Mouse (Mus musculus) cerebellum, adult 2 months (tissue): ENCODE results near the gene Frmpd4. TPM values are rescaled to one million over a fixed set of nuclear protein-coding genes. Genes with fewer than 3 reads are reported as not detected.

Experiments
- DNase-seq, 2 experiments: peaks; one replicate each; pipeline ENCODE4 v3.0.0; 2021
- H3K27ac ChIP-seq: fragments of 200-500 bp; 2 replicates; pipeline ENCODE4 v1.5.1; 2012; ENCODE audit warnings: low read length, control low read depth, inconsistent platforms; ENCODE audit not compliant: insufficient read depth
- H3K27me3 ChIP-seq: fragments of 200-500 bp; 2 replicates; pipeline ENCODE4 v1.6.1; 2012; ENCODE audit warnings: inconsistent platforms, mild to moderate bottlenecking, low read length, moderate library complexity; ENCODE audit not compliant: control insufficient read depth, insufficient read depth
- H3K4me1 ChIP-seq: fragments of 200-500 bp; 2 replicates; pipeline ENCODE4 v1.6.1; 2011; ENCODE audit warnings: low read length; ENCODE audit not compliant: control insufficient read depth, insufficient read depth
- H3K4me3 ChIP-seq: fragments of 200-500 bp; replicated peaks from 2 replicates; pipeline ENCODE3; 2011; ENCODE audit warnings: mild to moderate bottlenecking, low read depth, low read length, control low read depth; ENCODE audit not compliant: insufficient read depth
- CTCF ChIP-seq: fragments of 200-500 bp; IDR thresholded peaks from 2 replicates; pipeline ENCODE4 v1.5.1; 2011; ENCODE audit warnings: low read depth, mild to moderate bottlenecking, control low read depth, low read length, moderate library complexity, borderline replicate concordance; ENCODE audit not compliant: insufficient read depth
- POLR2A ChIP-seq: fragments of 200-500 bp; IDR thresholded peaks from 2 replicates; pipeline ENCODE4 v1.6.1; 2011; ENCODE audit warnings: low read length, control low read depth, borderline replicate concordance; ENCODE audit not compliant: insufficient read depth
- WGBS: fragments of 180-500 bp; shearing (Covaris S2); methylation state at CpG from one replicate; pipeline ENCODE4 v1.1.7; 2018; 5-methylcytosine and 5-hydroxymethylcytosine counted together
- polyA plus RNA-seq: library from polyadenylated mRNA; depleted of rRNA; stranded (reverse); fragments of >200 nt; gene quantifications from 2 replicates; pipeline ENCODE4 v1.2.3, GENCODE M21; 2012

The Frmpd4 gene
- polyA plus RNA-seq, 1 experiment, result 14.2 TPM

DNA sequence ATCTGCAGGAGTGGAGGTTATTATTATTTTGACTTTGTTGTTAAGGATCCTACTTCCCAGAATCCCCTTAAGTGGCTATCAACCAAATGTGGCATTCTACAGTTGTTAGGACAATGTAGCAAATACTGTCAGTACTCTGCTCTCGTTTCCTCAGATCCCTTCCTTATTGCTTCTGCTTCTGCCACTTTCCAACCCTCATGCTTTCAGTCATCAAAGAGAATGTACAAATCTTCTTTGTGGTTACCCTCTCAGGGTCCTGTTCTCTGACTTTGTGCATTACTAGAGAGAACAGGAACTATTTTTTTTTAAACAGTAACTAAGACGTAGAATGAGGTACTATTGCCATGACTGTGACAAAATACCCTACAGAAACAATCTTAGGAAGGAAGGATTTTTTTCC is 788.3 kb downstream of the Frmpd4 start:
- no peak overlapping the region for H3K4me3 ChIP-seq
- no peaks in the 10 kb centered on the region for H3K27me3 ChIP-seq
- H3K27ac ChIP-seq, result no peak overlapping the region
- 91% methylated on average over 2 of the region's 2 CpGs for WGBS
- no peaks in the 10 kb centered on the region for H3K4me1 ChIP-seq
- TF ChIP-seq CTCF, result no peak
- no peak for TF ChIP-seq POLR2A
- DNase-seq, result no peak

DNA sequence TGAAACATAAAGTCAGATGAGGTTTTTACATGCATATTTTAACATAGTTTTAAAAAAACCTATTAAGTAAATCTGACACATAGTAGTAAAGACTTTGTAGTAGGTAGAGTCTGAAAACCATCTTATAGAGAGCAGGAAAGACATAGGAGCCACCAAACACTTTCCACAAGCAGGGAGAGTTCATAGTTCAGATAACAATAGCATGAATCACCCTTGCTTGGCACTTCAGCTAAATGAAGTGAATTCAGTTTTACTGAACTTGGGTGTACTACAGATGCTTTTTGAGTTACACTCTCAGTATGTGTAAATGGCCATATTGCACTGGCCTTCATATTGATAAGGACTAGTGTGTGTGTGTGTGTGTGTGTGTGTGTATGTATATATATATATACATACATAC is 793.5 kb downstream of the Frmpd4 start:
- Histone ChIP-seq H3K27me3 (no peaks in the 10 kb centered on the region), H3K4me3 (no peak overlapping the region), H3K4me1 (no peaks in the 10 kb centered on the region), H3K27ac (no peak overlapping the region)
- no peak for DNase-seq
- TF ChIP-seq POLR2A, result no peak

DNA sequence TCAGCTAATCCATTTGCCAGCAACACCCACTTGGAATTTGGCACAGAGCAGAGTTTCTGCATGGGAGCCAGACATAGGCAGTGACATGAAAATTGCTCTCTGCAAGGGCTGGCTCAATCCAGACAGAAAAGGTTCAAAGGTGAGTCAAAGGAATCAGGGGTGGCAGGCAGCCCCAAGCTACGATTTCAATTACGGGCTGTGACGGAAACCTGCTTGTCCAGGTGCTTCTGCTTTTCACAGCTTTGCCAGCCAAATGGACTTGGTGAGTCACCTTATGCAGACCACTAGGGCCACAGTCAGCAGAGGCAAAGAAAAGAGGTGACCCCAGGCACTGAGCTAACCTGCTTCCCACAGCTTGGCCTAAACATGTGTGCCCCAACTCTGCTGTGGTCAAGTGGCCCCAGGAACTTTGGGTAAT is 857.5 kb downstream of the Frmpd4 start:
- Histone ChIP-seq H3K4me1 (no peaks in the 10 kb centered on the region), H3K27ac (no peak overlapping the region), H3K4me3 (no peak overlapping the region), H3K27me3 (no peaks in the 10 kb centered on the region)
- peak; percentile 20 to 32 for DNase-seq
- 14% methylated on average over 3 of the region's 3 CpGs for WGBS
- TF ChIP-seq CTCF (no peak), POLR2A (no peak)

DNA sequence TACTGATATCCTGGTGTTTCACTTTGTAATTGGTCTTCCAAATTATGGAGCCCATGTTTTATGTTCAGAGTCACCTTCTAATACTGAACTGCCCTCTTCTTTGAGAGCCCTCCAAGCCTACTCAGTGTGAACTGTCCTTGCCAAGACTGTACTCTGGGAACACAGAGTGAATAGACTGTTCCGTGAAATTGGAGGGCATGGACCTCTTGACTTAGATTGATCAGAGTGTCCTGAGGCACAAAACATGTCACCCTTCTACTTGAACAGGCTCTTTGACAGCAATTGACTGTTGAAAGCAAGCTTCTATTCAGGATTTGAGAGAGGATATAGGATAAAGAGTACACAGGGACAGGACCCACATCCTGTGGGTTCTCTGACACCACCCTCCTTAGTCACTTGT is 857.9 kb downstream of the Frmpd4 start:
- DNase-seq, result peak in 1 of 2 experiments; percentile 1
- Histone ChIP-seq H3K27ac (no peak overlapping the region), H3K4me1 (no peaks in the 10 kb centered on the region), H3K27me3 (no peaks in the 10 kb centered on the region), H3K4me3 (no peak overlapping the region)
- WGBS, result 42% methylated on average over 1 of the region's 1 CpGs
- no peak for TF ChIP-seq CTCF
- TF ChIP-seq POLR2A, result no peak

DNA sequence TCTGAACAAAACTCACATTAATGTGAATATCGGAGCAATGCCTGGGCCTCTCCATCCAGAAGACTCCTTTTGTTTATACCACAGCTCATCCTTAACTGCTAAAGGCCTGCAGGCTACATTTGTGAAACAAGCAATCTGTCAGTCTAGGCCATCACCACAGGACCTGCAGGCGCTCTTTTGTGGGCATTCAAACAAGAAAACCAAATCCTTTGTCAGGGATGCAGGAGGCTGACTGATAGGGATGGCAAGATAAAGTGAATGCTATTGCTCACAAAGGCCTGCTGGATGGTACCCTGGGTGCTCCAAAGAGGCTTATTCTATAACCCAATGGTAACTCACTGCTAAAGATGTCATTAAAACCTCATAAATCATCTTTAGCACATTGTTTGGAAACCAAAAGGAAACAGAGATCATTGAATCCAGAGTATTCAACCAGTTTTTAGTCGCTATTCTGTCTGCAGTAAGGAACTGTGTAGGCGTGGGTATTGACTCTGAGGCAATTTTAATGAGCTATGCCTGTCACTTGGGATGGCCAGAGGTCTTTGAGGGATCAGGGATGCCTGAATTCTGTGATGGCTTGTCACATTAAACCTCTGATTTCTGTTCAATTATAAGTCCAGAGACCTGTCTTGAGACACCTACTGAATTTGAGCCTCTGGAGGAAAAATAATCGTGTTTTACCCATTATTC is 922.1 kb downstream of the Frmpd4 start:
- H3K4me3 ChIP-seq, result no peak overlapping the region
- no peaks in the 10 kb centered on the region for H3K4me1 ChIP-seq
- peak in 1 of 2 experiments; percentile 0 for DNase-seq
- no peak for TF ChIP-seq POLR2A
- no peak for TF ChIP-seq CTCF
- no peaks in the 10 kb centered on the region for H3K27me3 ChIP-seq
- H3K27ac ChIP-seq, result no peak overlapping the region
- WGBS, result 38% methylated on average over 5 of the region's 5 CpGs

DNA sequence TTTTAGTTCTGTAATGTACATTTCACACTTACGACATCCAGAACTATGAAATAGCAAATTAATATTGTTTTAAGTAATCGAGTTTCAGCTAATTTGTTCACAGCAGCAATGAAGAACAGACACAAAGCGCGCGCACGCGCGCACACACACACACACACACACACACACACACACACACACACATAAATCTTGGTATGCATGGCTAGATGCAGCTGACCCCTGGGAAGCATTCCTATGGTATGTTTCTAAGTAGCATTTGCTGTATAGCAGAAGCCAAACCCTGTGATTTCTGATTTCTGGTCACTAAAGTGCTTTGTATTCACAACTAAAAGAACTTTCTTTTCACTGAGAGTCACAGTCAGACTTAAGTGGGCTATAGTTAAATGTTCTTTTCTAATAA is 922.8 kb downstream of the Frmpd4 start:
- DNase-seq, result no peak
- 74% methylated on average over 8 of the region's 8 CpGs for WGBS
- TF ChIP-seq POLR2A, result no peak
- no peak for TF ChIP-seq CTCF
- Histone ChIP-seq H3K27me3 (no peaks in the 10 kb centered on the region), H3K4me3 (no peak overlapping the region), H3K27ac (no peak overlapping the region), H3K4me1 (no peaks in the 10 kb centered on the region)

DNA sequence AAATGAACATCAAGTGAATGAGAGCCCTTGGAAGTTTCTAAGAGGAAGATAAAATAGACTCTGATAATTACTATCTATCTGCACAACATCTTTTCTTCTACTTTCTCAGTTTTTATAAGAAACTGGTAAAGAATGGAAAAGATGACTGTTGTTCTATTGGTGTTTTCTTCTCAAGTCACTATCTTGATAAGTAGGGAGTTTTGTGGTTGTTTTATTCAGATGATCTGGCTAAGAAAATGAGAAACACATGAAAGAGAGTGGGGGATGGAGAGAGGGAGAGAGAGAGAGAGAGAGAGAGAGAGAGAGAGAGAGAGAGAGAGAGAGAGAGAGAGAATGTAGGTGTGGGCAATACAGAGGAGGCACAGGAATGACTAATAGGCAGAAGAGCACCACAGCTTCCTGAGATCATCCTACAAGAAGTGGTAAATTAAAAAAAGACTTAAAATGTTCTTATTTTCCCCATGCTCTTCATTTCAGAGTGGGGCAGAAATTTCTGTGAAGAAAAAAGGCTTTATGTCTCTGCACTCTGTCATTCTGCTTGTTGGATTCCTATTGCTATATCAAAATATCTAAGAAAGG is 979.3 kb downstream of the Frmpd4 start:
- DNase-seq, result no peak
- Histone ChIP-seq H3K27me3 (no peaks in the 10 kb centered on the region), H3K4me3 (no peak overlapping the region), H3K4me1 (no peaks in the 10 kb centered on the region), H3K27ac (no peak overlapping the region)
- TF ChIP-seq POLR2A, result no peak
- TF ChIP-seq CTCF, result no peak

DNA sequence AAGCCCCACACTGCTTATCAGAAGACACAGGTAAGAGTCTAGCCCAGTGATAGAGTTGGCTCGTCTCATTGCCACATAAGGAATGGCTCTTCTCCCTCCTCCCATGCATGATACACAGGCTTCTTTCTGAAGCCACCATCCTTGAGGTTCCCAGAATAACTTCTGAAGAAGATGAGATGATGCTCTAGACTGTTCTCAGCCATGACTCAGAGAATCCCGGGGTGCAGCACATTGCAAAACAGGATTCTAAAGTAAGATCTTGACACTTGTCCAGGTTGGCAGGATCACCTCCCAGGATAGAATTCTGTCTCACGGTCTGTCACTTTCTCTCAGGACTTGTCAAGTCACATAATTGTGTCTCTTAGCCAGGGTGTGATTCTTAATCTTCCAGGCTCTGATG is 1024.2 kb downstream of the Frmpd4 start:
- H3K27ac ChIP-seq, result no peak overlapping the region
- no peaks in the 10 kb centered on the region for H3K4me1 ChIP-seq
- no peak for TF ChIP-seq POLR2A
- 31% methylated on average over 3 of the region's 3 CpGs for WGBS
- DNase-seq, result peak in 1 of 2 experiments; percentile 1
- no peak overlapping the region for H3K4me3 ChIP-seq
- H3K27me3 ChIP-seq, result no peaks in the 10 kb centered on the region

DNA sequence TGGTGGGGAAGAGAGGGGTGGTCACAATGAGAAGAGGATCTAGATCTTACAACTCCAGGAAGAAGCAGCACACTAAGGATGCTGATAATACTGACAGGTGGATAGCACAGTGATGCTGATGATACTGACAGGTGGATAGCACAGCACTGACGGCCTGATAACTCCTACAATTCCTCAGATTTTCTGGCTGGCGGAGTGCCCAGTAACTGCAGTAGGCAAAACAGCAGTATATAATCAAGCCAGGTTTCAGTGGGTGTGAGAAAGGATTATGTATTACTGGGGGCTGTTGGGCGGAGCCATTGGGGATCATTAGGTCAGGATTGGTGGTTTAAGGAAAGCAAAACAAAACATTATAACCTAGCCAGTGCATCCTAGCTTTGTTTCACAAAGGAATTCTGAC is 1053.9 kb downstream of the Frmpd4 start:
- H3K4me1 ChIP-seq, result no peaks in the 10 kb centered on the region
- H3K27me3 ChIP-seq, result no peaks in the 10 kb centered on the region
- TF ChIP-seq POLR2A (no peak), CTCF (no peak)
- no peak overlapping the region for H3K4me3 ChIP-seq
- no peak overlapping the region for H3K27ac ChIP-seq
- 70% methylated on average over 3 of the region's 3 CpGs for WGBS
- DNase-seq, result no peak
